Mouse (Mus musculus): ENCODE results near the gene B4galt4. TPM values are rescaled to one million over a fixed set of nuclear protein-coding genes. Genes with fewer than 3 reads are reported as not detected.

B4galt4 gene
- polyA plus RNA-seq, 1 experiment from 2014 or later, result 2.9 TPM

GRCm38 (mm10) chr16:38743941-38744673 lies 2.0 kb downstream of the B4galt4 start:
- 60% methylated on average over 10 of the region's 10 CpGs for WGBS (ENCODE audit: insufficient replicate concordance)
- Histone ChIP-seq H3K27me3 (ENCODE audit: control insufficient read depth, insufficient read depth, low read depth, low read length) (peaks cover 36% of the 10 kb centered on the region), H3K27ac (ENCODE audit: low read length) (no peak overlapping the region), H3K4me1 (ENCODE audit: control insufficient read depth, low read depth, low read length) (no peaks in the 10 kb centered on the region), H3K4me2 (ENCODE audit: low read depth, low read length) (no peak overlapping the region), H3K9me3 (replicated peaks; ENCODE audit: control insufficient read depth, low read length) (no peaks in the 10 kb centered on the region), H3K9ac (ENCODE audit: low read depth, low read length) (no peak overlapping the region), H3K4me3 (ENCODE audit: low read depth, low read length) (no peak overlapping the region), H3K36me3 (ENCODE audit: control insufficient read depth, insufficient read depth) (no peaks in the 10 kb centered on the region)
- ATAC-seq (ENCODE audit: low read depth), result no peak

GRCm38 (mm10) chr16:38750803-38751202 lies 8.7 kb downstream of the B4galt4 start:
- no peak for ATAC-seq (ENCODE audit: low read depth)
- peaks cover 10% of the 10 kb centered on the region; the same call in 1 of the 2 replicates for H3K27me3 ChIP-seq (ENCODE audit: control insufficient read depth, insufficient read depth, low read depth, low read length)

GRCm38 (mm10) chr16:38753631-38754030 lies 11.6 kb downstream of the B4galt4 start:
- Histone ChIP-seq H3K27me3 (ENCODE audit: control insufficient read depth, insufficient read depth, low read depth, low read length) (peaks cover 9% of the 10 kb centered on the region; the same call in 1 of the 2 replicates), H3K36me3 (ENCODE audit: control insufficient read depth, insufficient read depth) (no peaks in the 10 kb centered on the region), H3K9me3 (replicated peaks; ENCODE audit: control insufficient read depth, low read length) (no peaks in the 10 kb centered on the region), H3K4me1 (ENCODE audit: control insufficient read depth, low read depth, low read length) (peaks cover 2% of the 10 kb centered on the region; the same call in 1 of the 2 replicates), H3K4me3 (ENCODE audit: low read depth, low read length) (no peak overlapping the region), H3K27ac (ENCODE audit: low read length) (no peak overlapping the region), H3K4me2 (ENCODE audit: low read depth, low read length) (no peak overlapping the region), H3K9ac (ENCODE audit: low read depth, low read length) (no peak overlapping the region)
- ATAC-seq (ENCODE audit: low read depth), result no peak
- WGBS (ENCODE audit: insufficient replicate concordance), result 72% methylated on average over 11 of the region's 11 CpGs

More at GRCm38 (mm10) chr16:38750803-38751202, 8.7 kb downstream of the B4galt4 start:
- H3K27ac ChIP-seq (ENCODE audit: low read length), result no peak overlapping the region
- H3K4me2 ChIP-seq (ENCODE audit: low read depth, low read length), result no peak overlapping the region
- H3K36me3 ChIP-seq (ENCODE audit: control insufficient read depth, insufficient read depth), result no peaks in the 10 kb centered on the region
- WGBS (ENCODE audit: insufficient replicate concordance), result 55% methylated on average over 6 of the region's 6 CpGs
- H3K9me3 ChIP-seq (replicated peaks; ENCODE audit: control insufficient read depth, low read length), result no peaks in the 10 kb centered on the region
- no peak overlapping the region for H3K4me3 ChIP-seq (ENCODE audit: low read depth, low read length)
- peaks cover 2% of the 10 kb centered on the region; the same call in 1 of the 2 replicates for H3K4me1 ChIP-seq (ENCODE audit: control insufficient read depth, low read depth, low read length)
- H3K9ac ChIP-seq (ENCODE audit: low read depth, low read length), result no peak overlapping the region

- Histone ChIP-seq H3K27me3 (ENCODE audit: control insufficient read depth, insufficient read depth, low read depth, low read length) (peaks cover 6% of the 10 kb centered on the region; the same call in 1 of the 2 replicates), H3K9ac (ENCODE audit: low read depth, low read length) (no peak overlapping the region), H3K9me3 (replicated peaks; ENCODE audit: control insufficient read depth, low read length) (no peaks in the 10 kb centered on the region), H3K36me3 (ENCODE audit: control insufficient read depth, insufficient read depth) (no peaks in the 10 kb centered on the region), H3K4me2 (ENCODE audit: low read depth, low read length) (no peak overlapping the region; the same call in 1 of the 2 replicates), H3K4me3 (ENCODE audit: low read depth, low read length) (no peak overlapping the region), H3K4me1 (ENCODE audit: control insufficient read depth, low read depth, low read length) (peaks cover 2% of the 10 kb centered on the region; the same call in 1 of the 2 replicates), H3K27ac (ENCODE audit: low read length) (peak overlapping the region; percentile 18; the same call in 1 of the 2 replicates)
- ATAC-seq (ENCODE audit: low read depth), result peak; percentile 74
- 19% methylated on average over 7 of the region's 7 CpGs for WGBS (ENCODE audit: insufficient replicate concordance)
Observed at GRCm38 (mm10) chr16:38755452-38756176, 13.6 kb downstream of the B4galt4 start.

- no peaks in the 10 kb centered on the region for H3K9me3 ChIP-seq (replicated peaks; ENCODE audit: control insufficient read depth, low read length)
- no peak overlapping the region for H3K27ac ChIP-seq (ENCODE audit: low read length)
- no peaks in the 10 kb centered on the region for H3K36me3 ChIP-seq (ENCODE audit: control insufficient read depth, insufficient read depth)
- ATAC-seq (ENCODE audit: low read depth), result no peak
- peaks cover 6% of the 10 kb centered on the region; the same call in 1 of the 2 replicates for H3K27me3 ChIP-seq (ENCODE audit: control insufficient read depth, insufficient read depth, low read depth, low read length)
- WGBS (ENCODE audit: insufficient replicate concordance), result 27% methylated on average over 5 of the region's 5 CpGs
- H3K4me1 ChIP-seq (ENCODE audit: control insufficient read depth, low read depth, low read length), result peaks cover 2% of the 10 kb centered on the region; the same call in 1 of the 2 replicates
- no peak overlapping the region for H3K4me2 ChIP-seq (ENCODE audit: low read depth, low read length)
- no peak overlapping the region for H3K4me3 ChIP-seq (ENCODE audit: low read depth, low read length)
- no peak overlapping the region for H3K9ac ChIP-seq (ENCODE audit: low read depth, low read length)
Observed at GRCm38 (mm10) chr16:38756177-38756503, 14.1 kb downstream of the B4galt4 start.

- Histone ChIP-seq H3K27me3 (ENCODE audit: control insufficient read depth, insufficient read depth, low read depth, low read length) (peaks cover 2% of the 10 kb centered on the region; the same call in 1 of the 2 replicates), H3K9ac (ENCODE audit: low read depth, low read length) (no peak overlapping the region), H3K4me2 (ENCODE audit: low read depth, low read length) (no peak overlapping the region), H3K27ac (ENCODE audit: low read length) (no peak overlapping the region), H3K4me1 (ENCODE audit: control insufficient read depth, low read depth, low read length) (peaks cover 2% of the 10 kb centered on the region; the same call in 1 of the 2 replicates), H3K4me3 (ENCODE audit: low read depth, low read length) (no peak overlapping the region), H3K36me3 (ENCODE audit: control insufficient read depth, insufficient read depth) (no peaks in the 10 kb centered on the region), H3K9me3 (replicated peaks; ENCODE audit: control insufficient read depth, low read length) (no peaks in the 10 kb centered on the region)
- WGBS (ENCODE audit: insufficient replicate concordance), result 30% methylated on average over 4 of the region's 4 CpGs
- ATAC-seq (ENCODE audit: low read depth), result no peak
Observed at GRCm38 (mm10) chr16:38756572-38756971, 14.5 kb downstream of the B4galt4 start.

GRCm38 (mm10) chr16:38757626-38758025 lies 15.6 kb downstream of the B4galt4 start:
- Histone ChIP-seq H3K4me2 (ENCODE audit: low read depth, low read length) (no peak overlapping the region), H3K27ac (ENCODE audit: low read length) (no peak overlapping the region), H3K4me3 (ENCODE audit: low read depth, low read length) (no peak overlapping the region), H3K27me3 (ENCODE audit: control insufficient read depth, insufficient read depth, low read depth, low read length) (peaks cover 2% of the 10 kb centered on the region; the same call in 1 of the 2 replicates), H3K4me1 (ENCODE audit: control insufficient read depth, low read depth, low read length) (peaks cover 2% of the 10 kb centered on the region; the same call in 1 of the 2 replicates), H3K36me3 (ENCODE audit: control insufficient read depth, insufficient read depth) (no peaks in the 10 kb centered on the region), H3K9ac (ENCODE audit: low read depth, low read length) (no peak overlapping the region), H3K9me3 (replicated peaks; ENCODE audit: control insufficient read depth, low read length) (no peaks in the 10 kb centered on the region)
- ATAC-seq (ENCODE audit: low read depth), result no peak
- 82% methylated on average over 19 of the region's 19 CpGs for WGBS (ENCODE audit: insufficient replicate concordance)

GRCm38 (mm10) chr16:38758104-38758861 lies 16.2 kb downstream of the B4galt4 start:
- peaks cover 2% of the 10 kb centered on the region; the same call in 1 of the 2 replicates for H3K4me1 ChIP-seq (ENCODE audit: control insufficient read depth, low read depth, low read length)
- H3K27me3 ChIP-seq (ENCODE audit: control insufficient read depth, insufficient read depth, low read depth, low read length), result peaks cover under 1% of the 10 kb centered on the region; the same call in 1 of the 2 replicates
- no peak overlapping the region for H3K4me2 ChIP-seq (ENCODE audit: low read depth, low read length)
- H3K9ac ChIP-seq (ENCODE audit: low read depth, low read length), result no peak overlapping the region
- no peak overlapping the region for H3K4me3 ChIP-seq (ENCODE audit: low read depth, low read length)
- no peak overlapping the region for H3K27ac ChIP-seq (ENCODE audit: low read length)
- H3K36me3 ChIP-seq (ENCODE audit: control insufficient read depth, insufficient read depth), result no peaks in the 10 kb centered on the region
- 55% methylated on average over 12 of the region's 12 CpGs for WGBS (ENCODE audit: insufficient replicate concordance)
- no peaks in the 10 kb centered on the region for H3K9me3 ChIP-seq (replicated peaks; ENCODE audit: control insufficient read depth, low read length)
- peak; percentile 30 for ATAC-seq (ENCODE audit: low read depth)
